Mouse (Mus musculus) embryonic facial prominence, embryonic 13.5 days (tissue): ENCODE data around the gene Calhm3. TPM values are rescaled to one million over a fixed set of nuclear protein-coding genes. Genes with fewer than 3 reads are reported as not detected.

ENCODE experiments used
- ATAC-seq: fragments of 200-750 bp; cut with Nextera tagmentation; 2 replicates; pipeline ENCODE4 v1.8.0; 2017; ENCODE audit warnings: low read depth; ENCODE audit not compliant: insufficient number of reproducible peaks, insufficient read depth, low FRiP score, low TSS enrichment
- H3K27ac ChIP-seq: fragments of 300-500 bp; sonication (generic); 2 replicates; pipeline ENCODE4 v1.5.1; 2015; ENCODE audit warnings: moderate library complexity, mild to moderate bottlenecking, inconsistent platforms
- H3K27me3 ChIP-seq: fragments of 300-500 bp; sonication (generic); 2 replicates; pipeline ENCODE4 v1.6.1; 2015; ENCODE audit warnings: mild to moderate bottlenecking, inconsistent platforms
- H3K36me3 ChIP-seq: fragments of 300-500 bp; sonication (generic); 2 replicates; pipeline ENCODE4 v1.6.1; 2015; ENCODE audit warnings: mild to moderate bottlenecking, inconsistent platforms
- H3K4me1 ChIP-seq: fragments of 300-500 bp; sonication (generic); 2 replicates; pipeline ENCODE4 v1.6.1; 2015; ENCODE audit warnings: inconsistent platforms
- H3K4me2 ChIP-seq: fragments of 300-500 bp; sonication (generic); 2 replicates; pipeline ENCODE4 v1.6.1; 2015; ENCODE audit warnings: moderate library complexity, mild to moderate bottlenecking, inconsistent platforms
- H3K4me3 ChIP-seq: fragments of 300-500 bp; sonication (generic); 2 replicates; pipeline ENCODE4 v1.5.1; 2015; ENCODE audit warnings: mild to moderate bottlenecking, inconsistent platforms
- H3K9ac ChIP-seq: fragments of 300-500 bp; sonication (generic); 2 replicates; pipeline ENCODE4 v1.6.1; 2015; ENCODE audit warnings: mild to moderate bottlenecking, inconsistent platforms
- H3K9me3 ChIP-seq: fragments of 300-500 bp; sonication (generic); 2 replicates; pipeline ENCODE4 v1.6.1; 2016; ENCODE audit warnings: inconsistent platforms
- WGBS: fragments of 180-500 bp; shearing (Covaris S2); methylation state at CpG from one replicate; pipeline ENCODE4 v1.1.7; 2015; ENCODE audit warnings: mixed read lengths; 5-methylcytosine and 5-hydroxymethylcytosine counted together
- polyA plus RNA-seq: library from polyadenylated mRNA; unstranded; fragments of >200 nt; fragmentation: Nextera tagmentation; extraction: Ambion mirVana; gene quantifications from 2 replicates; pipeline ENCODE4 v1.2.1, GENCODE M21; 2015

Calhm3 gene
- polyA plus RNA-seq, 1 experiment from 2014 or later = not detected

DNA sequence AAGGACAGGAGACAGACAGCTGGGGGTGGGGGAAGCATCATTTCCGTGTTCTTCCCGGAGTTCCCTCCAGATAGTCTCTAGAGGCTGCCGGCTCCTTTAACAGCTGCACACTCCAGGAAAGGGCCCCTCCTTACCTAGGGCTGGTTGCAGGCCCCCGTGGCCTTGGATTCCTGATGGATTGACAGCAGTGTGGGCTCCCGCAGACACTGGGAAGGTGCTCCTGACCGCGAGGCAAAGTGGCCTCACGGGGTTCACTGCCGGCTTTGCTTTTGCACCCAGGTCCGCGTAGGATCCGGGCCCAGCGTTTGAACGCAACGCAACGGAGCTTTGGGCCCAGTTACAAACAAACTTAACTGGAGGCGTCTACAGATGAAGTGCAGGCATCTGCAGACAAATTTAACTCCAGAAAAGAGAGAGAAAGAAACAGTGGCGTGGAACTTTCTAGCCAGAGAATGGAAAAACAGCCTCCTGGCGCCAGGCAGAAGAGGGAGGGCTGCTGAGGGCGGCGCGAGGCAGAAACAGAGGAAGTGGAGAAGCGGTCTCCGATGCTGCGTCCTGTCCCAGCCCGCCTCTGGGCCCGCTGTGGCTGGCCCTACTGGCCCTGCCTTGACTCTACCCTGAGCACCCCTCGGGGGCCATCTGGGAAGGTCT lies 19.7 kb downstream of the Calhm3 start, which contains the start of gene Calhm2:
Gene Calhm2 (minus strand): TSS at position 524 of the 651 bp plus-strand sequence.
- 2% methylated on average over 28 of the region's 28 CpGs for WGBS
- Histone ChIP-seq H3K9me3 (no peaks in the 10 kb centered on the region), H3K4me1 (peaks cover 39% of the 10 kb centered on the region), H3K9ac (peak within 1 kb of the TSS; percentile 81), H3K4me2 (peak within 1 kb of the TSS; percentile 78), H3K27me3 (no peaks in the 10 kb centered on the region), H3K36me3 (peaks cover 25% of the 10 kb centered on the region), H3K4me3 (peak within 1 kb of the TSS; percentile 49), H3K27ac (peak within 1 kb of the TSS; percentile 93)
- ATAC-seq = peak; percentile 56

DNA sequence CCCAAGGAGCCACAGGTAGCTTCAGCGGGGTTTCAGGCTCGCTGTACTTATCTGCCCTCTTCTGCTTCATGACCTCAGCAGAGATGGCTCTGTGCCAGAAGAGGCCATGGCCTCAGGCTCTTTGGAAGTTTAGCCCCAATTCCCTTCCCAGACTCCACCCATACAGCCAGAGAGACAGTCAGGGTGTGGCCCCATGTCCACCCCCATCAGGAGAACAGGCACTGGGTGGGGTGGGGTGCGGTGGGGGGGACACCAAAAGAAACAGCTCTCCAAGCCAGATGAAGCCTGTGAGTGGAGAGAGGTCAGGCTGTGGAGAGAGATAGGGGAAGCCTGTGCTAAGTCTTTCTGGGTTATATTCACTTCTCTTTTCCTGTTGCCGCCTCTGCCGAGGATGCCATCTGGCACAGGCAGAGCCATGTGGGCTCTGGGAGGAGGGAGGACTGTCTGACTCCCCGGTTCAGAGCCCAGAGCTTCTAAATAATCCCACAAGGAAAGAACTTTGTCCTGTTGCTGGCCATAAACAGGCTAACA lies 20.4 kb downstream of the Calhm3 start:
- no peak for ATAC-seq
- peaks cover 33% of the 10 kb centered on the region for H3K36me3 ChIP-seq
- peak overlapping the region; percentile 78 for H3K4me2 ChIP-seq
- peak overlapping the region; percentile 93 for H3K27ac ChIP-seq
- H3K9ac ChIP-seq = peak overlapping the region; percentile 81
- 14% methylated on average over 6 of the region's 6 CpGs for WGBS
- H3K4me1 ChIP-seq = peaks cover 39% of the 10 kb centered on the region
- H3K27me3 ChIP-seq = no peaks in the 10 kb centered on the region
- peak overlapping the region; percentile 49 for H3K4me3 ChIP-seq
- H3K9me3 ChIP-seq = no peaks in the 10 kb centered on the region

DNA sequence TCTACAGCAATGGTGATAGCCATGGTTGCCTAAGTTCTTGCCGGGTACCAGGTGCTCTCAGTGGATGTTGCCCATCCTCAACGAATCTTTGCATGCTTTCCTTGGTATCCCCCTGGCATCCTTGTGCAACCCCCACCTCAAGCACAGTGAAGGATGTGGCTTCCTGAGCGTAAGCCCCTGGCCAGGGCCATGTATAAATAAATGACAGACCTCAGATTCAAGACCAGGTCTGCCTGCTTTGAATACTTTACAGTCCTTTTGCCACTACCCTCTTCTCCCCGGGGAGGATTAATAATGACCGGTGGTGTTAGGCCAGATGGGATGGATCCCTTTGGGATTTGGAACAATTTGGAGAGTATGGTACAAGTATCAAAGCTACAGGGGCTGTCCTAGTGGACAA lies 21.4 kb downstream of the Calhm3 start:
- peaks cover 39% of the 10 kb centered on the region for H3K4me1 ChIP-seq
- H3K27me3 ChIP-seq = no peaks in the 10 kb centered on the region
- no peak overlapping the region for H3K4me3 ChIP-seq
- no peak for ATAC-seq
- peak overlapping the region; percentile 78 for H3K4me2 ChIP-seq
- H3K27ac ChIP-seq = no peak overlapping the region
- H3K36me3 ChIP-seq = peaks cover 42% of the 10 kb centered on the region
- 91% methylated on average over 5 of the region's 5 CpGs for WGBS
- 0 out of 2 replicates have a peak overlapping the region, but pooled peaks have one; percentile 3 for H3K9ac ChIP-seq
- H3K9me3 ChIP-seq = no peaks in the 10 kb centered on the region

DNA sequence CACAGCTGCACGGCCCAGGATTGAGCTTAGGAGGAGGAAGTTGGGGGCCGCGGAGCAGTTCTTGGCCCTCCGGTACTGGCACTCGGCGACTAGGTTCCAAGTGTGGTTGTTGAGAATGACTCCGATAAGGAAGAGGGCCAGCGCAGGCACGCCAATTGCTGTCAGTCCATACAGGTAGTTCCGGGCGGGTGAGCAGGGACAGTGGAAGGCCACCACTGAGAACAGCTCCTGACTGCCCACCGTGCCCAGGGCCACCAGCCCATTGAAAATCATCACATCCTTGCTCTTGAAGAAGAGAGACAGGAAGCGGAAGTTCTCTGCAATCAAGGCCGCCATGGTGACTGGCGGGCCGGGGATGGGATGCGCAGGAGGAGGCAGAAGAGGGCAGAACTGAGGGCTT lies 22.0 kb downstream of the Calhm3 start:
- WGBS = 90% methylated on average over 17 of the region's 17 CpGs
- H3K36me3 ChIP-seq = peaks cover 48% of the 10 kb centered on the region

DNA sequence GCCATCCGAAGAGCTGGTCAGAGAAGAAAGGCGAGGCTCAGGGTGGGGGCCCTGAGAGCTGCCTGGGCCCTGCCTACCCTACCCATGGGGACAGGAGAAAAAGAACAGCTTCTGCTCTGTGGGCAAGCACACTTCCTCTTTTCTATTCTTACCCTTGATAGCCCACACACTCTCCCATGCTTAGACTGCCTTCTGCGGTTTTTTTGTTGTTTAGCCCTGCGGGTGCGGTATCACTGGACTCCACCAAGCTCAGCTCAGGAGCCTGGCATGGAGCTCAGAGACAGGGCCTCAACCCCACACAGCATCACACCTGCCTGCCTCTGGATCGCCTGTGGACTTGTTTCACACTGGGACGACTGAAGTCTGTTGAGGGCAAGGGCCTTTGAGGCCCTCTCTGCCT lies 24.4 kb downstream of the Calhm3 start:
- peaks cover 23% of the 10 kb centered on the region for H3K4me1 ChIP-seq
- H3K27me3 ChIP-seq = no peaks in the 10 kb centered on the region
- H3K36me3 ChIP-seq = peaks cover 72% of the 10 kb centered on the region
- 90% methylated on average over 7 of the region's 7 CpGs for WGBS
- H3K27ac ChIP-seq = no peak overlapping the region
- peak overlapping the region; percentile 22; the same call in 1 of the 2 replicates for H3K9ac ChIP-seq
- no peaks in the 10 kb centered on the region for H3K9me3 ChIP-seq
- no peak overlapping the region for H3K4me2 ChIP-seq
- H3K4me3 ChIP-seq = no peak overlapping the region
- ATAC-seq = no peak

More for the DNA sequence above, 22.0 kb downstream of the Calhm3 start:
- 0 out of 2 replicates have a peak overlapping the region, but pooled peaks have one; percentile 3 for H3K9ac ChIP-seq
- H3K9me3 ChIP-seq = no peaks in the 10 kb centered on the region
- no peak overlapping the region for H3K4me3 ChIP-seq
- H3K27ac ChIP-seq = no peak overlapping the region
- peaks cover 39% of the 10 kb centered on the region for H3K4me1 ChIP-seq
- no peak for ATAC-seq
- no peaks in the 10 kb centered on the region for H3K27me3 ChIP-seq
- H3K4me2 ChIP-seq = no peak overlapping the region

DNA sequence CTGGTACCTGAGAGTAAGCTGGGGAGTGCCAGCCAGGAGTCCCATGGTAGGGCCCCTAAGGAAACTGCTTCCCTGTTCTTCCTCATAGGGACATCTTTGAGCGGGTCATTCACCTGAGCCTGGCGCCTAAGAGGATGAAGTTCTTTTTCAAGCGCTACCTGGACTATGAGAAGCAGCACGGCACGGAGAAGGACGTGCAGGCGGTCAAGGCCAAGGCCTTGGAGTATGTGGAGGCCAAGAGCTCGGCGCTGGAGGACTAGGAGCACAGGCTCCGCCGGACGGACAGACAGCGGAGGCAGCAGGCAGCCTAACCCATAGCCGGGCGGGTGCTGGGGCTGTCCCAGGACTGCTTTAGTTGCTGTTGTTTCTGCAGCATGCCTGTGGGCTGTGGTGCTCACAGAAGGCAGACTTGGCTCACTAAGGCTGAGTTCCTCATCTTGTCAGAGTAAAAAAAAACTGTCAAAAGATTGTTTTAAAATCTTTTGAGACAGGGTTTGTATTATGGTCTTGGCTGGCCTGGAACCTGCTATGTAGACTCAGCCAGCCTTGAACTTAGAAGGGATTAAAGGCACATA lies 26.9 kb downstream of the Calhm3 start:
- H3K36me3 ChIP-seq = peaks cover 91% of the 10 kb centered on the region
- ATAC-seq = no peak
- no peak overlapping the region for H3K4me3 ChIP-seq
- no peak overlapping the region for H3K9ac ChIP-seq
- H3K4me2 ChIP-seq = no peak overlapping the region
- no peaks in the 10 kb centered on the region for H3K4me1 ChIP-seq
- H3K27me3 ChIP-seq = no peaks in the 10 kb centered on the region
- WGBS = 93% methylated on average over 15 of the region's 15 CpGs
- H3K9me3 ChIP-seq = no peaks in the 10 kb centered on the region
- no peak overlapping the region for H3K27ac ChIP-seq

DNA sequence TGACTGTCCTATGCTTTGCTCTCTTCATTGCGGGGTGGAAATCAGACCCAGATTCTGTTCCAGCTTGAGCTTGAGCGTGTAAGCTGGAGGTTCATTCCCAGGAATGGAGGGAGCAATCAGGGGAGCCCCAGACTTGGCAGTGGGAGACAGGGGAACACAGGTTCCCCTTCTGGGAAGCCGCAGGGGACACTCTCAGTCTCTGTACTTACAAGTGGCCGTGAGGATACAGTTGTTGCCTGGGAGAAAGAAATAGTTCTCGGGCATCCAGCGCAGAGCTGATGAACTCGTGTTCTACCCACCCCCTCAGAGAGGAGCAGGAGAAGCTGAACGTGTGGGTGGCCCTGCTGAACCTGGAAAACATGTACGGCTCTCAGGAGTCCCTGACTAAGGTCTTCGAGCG lies 28.7 kb downstream of the Calhm3 start:
- H3K36me3 ChIP-seq = peaks cover 97% of the 10 kb centered on the region
- H3K4me3 ChIP-seq = no peak overlapping the region
- no peaks in the 10 kb centered on the region for H3K9me3 ChIP-seq
- no peak overlapping the region for H3K9ac ChIP-seq
- no peaks in the 10 kb centered on the region for H3K27me3 ChIP-seq
- H3K4me1 ChIP-seq = no peaks in the 10 kb centered on the region
- H3K27ac ChIP-seq = no peak overlapping the region
- no peak for ATAC-seq
- WGBS = 91% methylated on average over 11 of the region's 11 CpGs
- H3K4me2 ChIP-seq = no peak overlapping the region

DNA sequence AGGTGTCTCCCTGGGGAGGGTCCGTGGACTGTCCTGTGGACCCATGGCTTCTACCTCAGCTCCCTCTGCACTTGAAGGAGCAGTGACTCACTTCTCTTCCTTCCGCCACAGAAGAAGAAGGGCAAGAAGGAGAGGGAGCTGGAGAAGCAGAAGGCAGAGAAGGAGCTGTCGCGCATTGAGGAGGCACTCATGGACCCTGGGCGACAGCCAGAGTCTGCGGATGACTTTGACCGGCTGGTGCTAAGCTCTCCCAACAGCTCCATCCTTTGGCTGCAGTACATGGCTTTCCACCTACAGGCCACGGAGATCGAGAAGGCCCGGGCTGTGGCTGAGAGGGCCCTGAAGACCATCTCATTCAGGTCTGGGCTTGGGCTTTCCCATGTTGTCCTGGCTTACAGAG lies 29.4 kb downstream of the Calhm3 start:
- no peak overlapping the region for H3K9ac ChIP-seq
- no peaks in the 10 kb centered on the region for H3K27me3 ChIP-seq
- no peaks in the 10 kb centered on the region for H3K4me1 ChIP-seq
- H3K4me3 ChIP-seq = no peak overlapping the region
- no peak overlapping the region for H3K4me2 ChIP-seq
- no peak for ATAC-seq
- WGBS = 97% methylated on average over 10 of the region's 10 CpGs
- no peaks in the 10 kb centered on the region for H3K9me3 ChIP-seq
- H3K27ac ChIP-seq = no peak overlapping the region
- H3K36me3 ChIP-seq = peaks cover 94% of the 10 kb centered on the region

DNA sequence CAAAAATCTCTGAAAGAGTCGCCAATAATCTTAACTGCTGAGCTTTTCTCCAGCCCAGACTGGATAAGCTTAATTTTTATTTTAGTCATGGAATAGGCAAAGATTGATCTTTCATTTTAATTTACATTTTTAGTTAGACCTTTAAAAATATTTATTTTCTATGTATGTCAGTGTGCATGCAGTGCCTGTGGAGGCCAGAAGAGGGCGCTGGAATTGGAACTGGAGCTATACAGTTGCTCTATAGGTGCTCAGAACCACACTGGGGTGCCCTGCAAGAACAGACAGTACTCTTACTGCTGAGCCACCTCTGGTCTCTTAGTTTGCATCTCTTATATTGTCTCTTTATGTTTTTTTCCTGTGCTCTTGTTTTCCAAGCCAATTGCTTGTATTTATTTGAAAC lies 34.8 kb downstream of the Calhm3 start:
- 21% methylated on average over 2 of the region's 2 CpGs for WGBS
- no peaks in the 10 kb centered on the region for H3K9me3 ChIP-seq
- no peak overlapping the region for H3K9ac ChIP-seq
- ATAC-seq = no peak
- no peaks in the 10 kb centered on the region for H3K4me1 ChIP-seq
- no peak overlapping the region for H3K4me2 ChIP-seq
- H3K27ac ChIP-seq = no peak overlapping the region
- H3K36me3 ChIP-seq = peaks cover 76% of the 10 kb centered on the region
- H3K4me3 ChIP-seq = no peak overlapping the region
- no peaks in the 10 kb centered on the region for H3K27me3 ChIP-seq

DNA sequence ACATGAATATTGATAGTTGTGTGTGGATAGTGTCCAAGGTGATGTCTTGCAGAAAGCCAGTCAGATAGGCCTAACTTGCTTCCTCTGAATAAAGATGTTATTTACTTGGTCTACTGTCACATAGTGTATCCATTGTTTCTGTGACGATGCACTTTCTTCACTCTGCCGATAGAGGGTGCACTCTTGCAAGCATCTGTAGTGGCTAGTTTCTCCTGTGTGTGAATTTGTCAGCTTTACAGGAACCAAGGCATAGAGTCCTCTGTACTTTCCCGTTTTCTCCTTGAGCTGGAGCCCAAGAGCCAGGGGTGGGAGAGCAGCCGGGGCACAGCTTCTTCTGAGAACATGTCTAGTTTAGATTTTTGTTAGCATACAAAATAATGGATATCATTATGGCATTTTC lies 36.5 kb downstream of the Calhm3 start:
- H3K27me3 ChIP-seq = no peaks in the 10 kb centered on the region
- no peak overlapping the region for H3K9ac ChIP-seq
- no peaks in the 10 kb centered on the region for H3K4me1 ChIP-seq
- H3K9me3 ChIP-seq = no peaks in the 10 kb centered on the region
- peaks cover 76% of the 10 kb centered on the region for H3K36me3 ChIP-seq
- no peak overlapping the region for H3K4me3 ChIP-seq
- no peak overlapping the region for H3K4me2 ChIP-seq
- H3K27ac ChIP-seq = no peak overlapping the region
- ATAC-seq = no peak
- WGBS = 40% methylated on average over 4 of the region's 4 CpGs

DNA sequence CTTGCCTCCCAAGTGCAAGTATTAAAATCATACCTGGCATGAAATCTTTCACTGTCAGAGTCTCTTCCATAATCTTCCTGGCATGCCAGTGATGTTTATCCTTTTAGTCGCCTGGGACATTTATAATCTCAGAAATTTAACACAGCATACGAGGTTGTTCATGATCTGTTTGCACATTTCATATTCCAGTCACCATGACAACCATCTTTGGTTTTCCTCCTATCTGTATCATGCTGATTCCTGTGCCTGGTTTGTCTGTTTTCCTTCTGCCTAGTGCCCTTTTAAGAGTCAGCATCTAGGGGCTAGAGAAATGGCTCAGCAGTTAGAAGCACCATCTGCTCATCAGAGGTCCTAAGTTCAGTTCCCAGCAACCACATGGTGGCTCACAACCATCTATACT lies 38.9 kb downstream of the Calhm3 start:
- no peak overlapping the region for H3K9ac ChIP-seq
- H3K36me3 ChIP-seq = peaks cover 76% of the 10 kb centered on the region
- H3K9me3 ChIP-seq = no peaks in the 10 kb centered on the region
- no peak overlapping the region for H3K4me3 ChIP-seq
- H3K4me2 ChIP-seq = no peak overlapping the region
- 82% methylated on average over 2 of the region's 2 CpGs for WGBS
- ATAC-seq = no peak
- H3K27ac ChIP-seq = no peak overlapping the region
- no peaks in the 10 kb centered on the region for H3K4me1 ChIP-seq
- no peaks in the 10 kb centered on the region for H3K27me3 ChIP-seq

DNA sequence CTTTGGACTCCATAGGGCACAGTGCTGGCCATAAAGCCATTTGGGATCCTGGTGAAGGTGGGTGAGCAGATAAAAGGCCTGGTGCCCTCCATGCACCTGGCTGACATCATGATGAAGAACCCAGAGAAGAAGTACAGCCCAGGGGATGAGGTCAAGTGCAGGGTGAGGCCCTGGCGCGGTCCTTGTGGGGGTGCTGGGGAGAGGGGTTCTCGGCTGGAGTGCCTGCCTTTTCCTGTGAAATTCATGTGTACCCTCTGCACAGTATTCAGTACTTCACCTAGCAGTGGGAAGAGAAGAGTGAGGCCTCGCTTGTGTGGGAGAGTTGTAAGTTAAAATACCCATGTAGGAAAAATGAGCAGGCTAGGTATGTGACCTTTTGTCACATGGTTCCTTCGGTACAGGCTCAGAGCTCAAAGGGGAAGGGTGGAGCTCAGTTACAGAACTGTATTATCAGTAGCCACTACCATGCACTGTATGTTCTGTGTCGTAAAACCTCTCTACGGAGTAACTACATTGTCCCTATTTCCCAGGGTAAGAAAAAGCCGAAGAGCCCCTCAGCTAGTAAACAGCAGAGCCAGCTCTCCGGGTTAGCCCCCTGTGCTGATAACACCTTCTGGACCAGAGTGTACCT lies 52.8 kb downstream of the Calhm3 start:
- 92% methylated on average over 9 of the region's 9 CpGs for WGBS
- Histone ChIP-seq H3K4me2 (no peak overlapping the region), H3K36me3 (peaks cover 100% of the 10 kb centered on the region), H3K27ac (no peak overlapping the region), H3K4me3 (no peak overlapping the region), H3K9ac (no peak overlapping the region), H3K9me3 (no peaks in the 10 kb centered on the region), H3K4me1 (no peaks in the 10 kb centered on the region), H3K27me3 (no peaks in the 10 kb centered on the region)
- ATAC-seq = no peak
